Mouse (Mus musculus): Measurements from ENCODE around the gene Padi3. TPM values are rescaled to one million over a fixed set of nuclear protein-coding genes. Genes with fewer than 3 reads are reported as not detected.

Gene Padi3
- polyA plus RNA-seq, 1 experiment from 2014 or later = not detected

GRCm38 (mm10) chr4:140771091-140771490, 39.4 kb downstream of the Padi3 start:
- Histone ChIP-seq H3K36me3 (replicated peaks) (no peaks in the 10 kb centered on the region), H3K4me2 (no peak overlapping the region), H3K4me1 (peaks cover 4% of the 10 kb centered on the region; the same call in 1 of the 2 replicates), H3K9me3 (no peaks in the 10 kb centered on the region), H3K27ac (no peak overlapping the region), H3K4me3 (no peak overlapping the region), H3K27me3 (replicated peaks) (no peaks in the 10 kb centered on the region), H3K9ac (no peak overlapping the region)
- no peak for ATAC-seq (replicated peaks)
- 49% methylated on average over 4 of the region's 4 CpGs for WGBS

- H3K27me3 ChIP-seq (replicated peaks) = no peaks in the 10 kb centered on the region
- H3K9me3 ChIP-seq = no peaks in the 10 kb centered on the region
- ATAC-seq (replicated peaks) = no peak
- H3K4me3 ChIP-seq = no peak overlapping the region
- H3K9ac ChIP-seq = no peak overlapping the region
- H3K4me1 ChIP-seq = peaks cover 4% of the 10 kb centered on the region; the same call in 1 of the 2 replicates
- WGBS = 11% methylated on average over 13 of the region's 13 CpGs
- H3K4me2 ChIP-seq = peak overlapping the region; percentile 26
- H3K36me3 ChIP-seq (replicated peaks) = no peaks in the 10 kb centered on the region
- no peak overlapping the region for H3K27ac ChIP-seq
Measured at GRCm38 (mm10) chr4:140770433-140770832, 40.0 kb downstream of the Padi3 start.

- Histone ChIP-seq H3K4me1 (peaks cover 4% of the 10 kb centered on the region; the same call in 1 of the 2 replicates), H3K36me3 (replicated peaks) (no peaks in the 10 kb centered on the region), H3K4me2 (no peak overlapping the region), H3K9ac (no peak overlapping the region), H3K27me3 (replicated peaks) (no peaks in the 10 kb centered on the region), H3K4me3 (no peak overlapping the region), H3K27ac (no peak overlapping the region), H3K9me3 (no peaks in the 10 kb centered on the region)
- 81% methylated on average over 5 of the region's 5 CpGs for WGBS
- no peak for ATAC-seq (replicated peaks)
Measured at GRCm38 (mm10) chr4:140768973-140769372, 41.5 kb downstream of the Padi3 start.

- no peaks in the 10 kb centered on the region for H3K9me3 ChIP-seq
- H3K36me3 ChIP-seq (replicated peaks) = no peaks in the 10 kb centered on the region
- no peaks in the 10 kb centered on the region for H3K27me3 ChIP-seq (replicated peaks)
- H3K27ac ChIP-seq = no peak overlapping the region
- no peak for ATAC-seq (replicated peaks)
- WGBS = 84% methylated on average over 3 of the region's 3 CpGs
- H3K4me3 ChIP-seq = no peak overlapping the region
- H3K9ac ChIP-seq = no peak overlapping the region
- peaks cover 4% of the 10 kb centered on the region; the same call in 1 of the 2 replicates for H3K4me1 ChIP-seq
- H3K4me2 ChIP-seq = no peak overlapping the region
Measured at GRCm38 (mm10) chr4:140765936-140766335, 44.5 kb downstream of the Padi3 start.

- 17% methylated on average over 9 of the region's 9 CpGs for WGBS
- Histone ChIP-seq H3K9ac (no peak overlapping the region), H3K36me3 (replicated peaks) (no peaks in the 10 kb centered on the region), H3K4me3 (no peak overlapping the region), H3K27me3 (replicated peaks) (no peaks in the 10 kb centered on the region), H3K4me2 (no peak overlapping the region), H3K27ac (no peak overlapping the region), H3K9me3 (no peaks in the 10 kb centered on the region), H3K4me1 (peaks cover 2% of the 10 kb centered on the region; the same call in 1 of the 2 replicates)
- no peak for ATAC-seq (replicated peaks)
Measured at GRCm38 (mm10) chr4:140763158-140763557, 47.3 kb downstream of the Padi3 start.

GRCm38 (mm10) chr4:140761601-140762000, 48.8 kb downstream of the Padi3 start:
- Histone ChIP-seq H3K27me3 (replicated peaks) (no peaks in the 10 kb centered on the region), H3K4me3 (no peak overlapping the region), H3K4me2 (no peak overlapping the region), H3K9ac (no peak overlapping the region), H3K9me3 (no peaks in the 10 kb centered on the region), H3K4me1 (peaks cover 5% of the 10 kb centered on the region; the same call in 1 of the 2 replicates), H3K27ac (no peak overlapping the region), H3K36me3 (replicated peaks) (no peaks in the 10 kb centered on the region)
- no peak for ATAC-seq (replicated peaks)
- WGBS = 86% methylated on average over 7 of the region's 7 CpGs

- Histone ChIP-seq H3K27ac (no peak overlapping the region), H3K4me3 (no peak overlapping the region), H3K9ac (no peak overlapping the region), H3K9me3 (no peaks in the 10 kb centered on the region), H3K4me2 (no peak overlapping the region), H3K4me1 (peaks cover 5% of the 10 kb centered on the region; the same call in 1 of the 2 replicates), H3K36me3 (replicated peaks) (no peaks in the 10 kb centered on the region), H3K27me3 (replicated peaks) (no peaks in the 10 kb centered on the region)
- ATAC-seq (replicated peaks) = no peak
- 84% methylated on average over 3 of the region's 3 CpGs for WGBS
Measured at GRCm38 (mm10) chr4:140755811-140756210, 54.6 kb downstream of the Padi3 start.

GRCm38 (mm10) chr4:140753366-140753765, 57.1 kb downstream of the Padi3 start:
- no peak overlapping the region for H3K9ac ChIP-seq
- H3K36me3 ChIP-seq (replicated peaks) = no peaks in the 10 kb centered on the region
- 67% methylated on average over 7 of the region's 7 CpGs for WGBS
- H3K27ac ChIP-seq = no peak overlapping the region
- no peaks in the 10 kb centered on the region for H3K9me3 ChIP-seq
- no peak overlapping the region for H3K4me2 ChIP-seq
- H3K4me1 ChIP-seq = peaks cover 11% of the 10 kb centered on the region; the same call in 1 of the 2 replicates
- no peaks in the 10 kb centered on the region for H3K27me3 ChIP-seq (replicated peaks)
- no peak for ATAC-seq (replicated peaks)
- no peak overlapping the region for H3K4me3 ChIP-seq

GRCm38 (mm10) chr4:140750328-140750727, 60.1 kb downstream of the Padi3 start:
- Histone ChIP-seq H3K27me3 (replicated peaks) (no peaks in the 10 kb centered on the region), H3K4me3 (no peak overlapping the region), H3K4me1 (0 out of 2 replicates have a peak, but pooled peaks cover 6% of the 10 kb centered on the region), H3K9ac (no peak overlapping the region), H3K27ac (no peak overlapping the region), H3K4me2 (peak overlapping the region; percentile 38), H3K9me3 (no peaks in the 10 kb centered on the region), H3K36me3 (replicated peaks) (no peaks in the 10 kb centered on the region)
- no peak for ATAC-seq (replicated peaks)
- 5% methylated on average over 19 of the region's 19 CpGs for WGBS

- Histone ChIP-seq H3K9me3 (no peaks in the 10 kb centered on the region), H3K9ac (no peak overlapping the region), H3K4me3 (no peak overlapping the region), H3K27me3 (replicated peaks) (no peaks in the 10 kb centered on the region), H3K4me1 (0 out of 2 replicates have a peak, but pooled peaks cover 6% of the 10 kb centered on the region), H3K4me2 (no peak overlapping the region), H3K36me3 (replicated peaks) (no peaks in the 10 kb centered on the region), H3K27ac (no peak overlapping the region)
- 24% methylated on average over 12 of the region's 12 CpGs for WGBS
- ATAC-seq (replicated peaks) = no peak
Measured at GRCm38 (mm10) chr4:140747978-140748377, 62.5 kb downstream of the Padi3 start.

GRCm38 (mm10) chr4:140744654-140745053, 65.8 kb downstream of the Padi3 start:
- Histone ChIP-seq H3K9ac (no peak overlapping the region), H3K27me3 (replicated peaks) (no peaks in the 10 kb centered on the region), H3K9me3 (no peaks in the 10 kb centered on the region), H3K27ac (no peak overlapping the region), H3K36me3 (replicated peaks) (no peaks in the 10 kb centered on the region), H3K4me1 (no peaks in the 10 kb centered on the region), H3K4me2 (no peak overlapping the region), H3K4me3 (no peak overlapping the region)
- WGBS = 27% methylated on average over 3 of the region's 3 CpGs
- no peak for ATAC-seq (replicated peaks)

- Histone ChIP-seq H3K27ac (no peak overlapping the region), H3K4me3 (no peak overlapping the region), H3K9me3 (no peaks in the 10 kb centered on the region), H3K4me1 (no peaks in the 10 kb centered on the region), H3K4me2 (no peak overlapping the region), H3K27me3 (replicated peaks) (no peaks in the 10 kb centered on the region), H3K36me3 (replicated peaks) (no peaks in the 10 kb centered on the region), H3K9ac (no peak overlapping the region)
- WGBS = 29% methylated on average over 4 of the region's 4 CpGs
- no peak for ATAC-seq (replicated peaks)
Measured at GRCm38 (mm10) chr4:140743086-140743485, 67.4 kb downstream of the Padi3 start.

GRCm38 (mm10) chr4:140742543-140742942, 67.9 kb downstream of the Padi3 start, which contains the start of gene Padi6:
Gene Padi6, minus strand, starts transcription at chr4:140742643.
- no peaks in the 10 kb centered on the region for H3K27me3 ChIP-seq (replicated peaks)
- H3K36me3 ChIP-seq (replicated peaks) = no peaks in the 10 kb centered on the region
- H3K27ac ChIP-seq = no peak within 1 kb of the TSS
- H3K9me3 ChIP-seq = no peaks in the 10 kb centered on the region
- H3K4me3 ChIP-seq = no peak within 1 kb of the TSS
- 84% methylated on average over 2 of the region's 2 CpGs for WGBS
- H3K4me1 ChIP-seq = no peaks in the 10 kb centered on the region
- H3K4me2 ChIP-seq = no peak within 1 kb of the TSS
- H3K9ac ChIP-seq = no peak within 1 kb of the TSS
- ATAC-seq (replicated peaks) = no peak

All from midbrain, embryonic 15.5 days (tissue).